Mouse (Mus musculus): ENCODE results near the gene Ostf1. TPM values are rescaled to one million over a fixed set of nuclear protein-coding genes. Genes with fewer than 3 reads are reported as not detected.
A peak's percentile ranks its signal among the peaks of the same experiment; 100 is the strongest.
"Not testable (repeated sequence)": the region's sequence is repeated elsewhere in the genome, so short reads cannot be mapped to it uniquely, and the experiment has no call there.

Ostf1 gene
- polyA plus RNA-seq, 1 experiment from 2014 or later, result 72.9 TPM

DNA sequence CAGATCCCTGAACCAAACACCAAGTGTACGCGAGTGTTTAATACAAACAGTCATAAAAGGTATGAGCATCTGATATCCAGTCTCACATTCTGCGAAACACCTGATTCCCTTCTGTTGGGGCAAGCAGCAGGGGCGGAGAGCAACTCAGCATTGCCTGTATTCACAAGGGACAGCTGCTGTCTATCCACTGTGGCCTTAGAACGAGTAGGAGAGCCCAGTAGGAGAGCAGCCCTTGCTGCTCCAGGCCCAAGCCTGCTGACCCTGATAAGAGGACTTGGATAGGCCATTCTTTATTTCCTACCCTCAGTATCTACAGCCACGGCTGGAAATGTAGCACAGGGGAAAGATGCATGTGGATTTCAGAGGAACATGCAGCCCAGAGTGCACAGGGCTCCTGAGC lies 38.7 kb downstream of the Ostf1 start:
- WGBS, result 66% methylated on average over 6 of the region's 6 CpGs
- H3K9me3 ChIP-seq (ENCODE audit: low read depth, low read length), result no peaks in the 10 kb centered on the region
- DNase-seq, result no peak
- no peak overlapping the region for H3K4me2 ChIP-seq
- H3K27ac ChIP-seq (ENCODE audit: low read depth), result no peak overlapping the region
- 0 out of 2 replicates have a peak, but pooled peaks cover 3% of the 10 kb centered on the region for H3K36me3 ChIP-seq (ENCODE audit: insufficient read depth)
- no peaks in the 10 kb centered on the region for H3K4me1 ChIP-seq (ENCODE audit: insufficient read depth)
- no peak overlapping the region for H3K4me3 ChIP-seq (ENCODE audit: low read depth, low read length)
- no peak overlapping the region for H3K9ac ChIP-seq
- no peaks in the 10 kb centered on the region for H3K27me3 ChIP-seq (ENCODE audit: insufficient read depth, low read length)
- ATAC-seq (ENCODE audit: insufficient read depth), result no peak
- no peak for TF ChIP-seq CTCF (IDR thresholded peaks at IDR 0.05; ENCODE audit: low read depth)

DNA sequence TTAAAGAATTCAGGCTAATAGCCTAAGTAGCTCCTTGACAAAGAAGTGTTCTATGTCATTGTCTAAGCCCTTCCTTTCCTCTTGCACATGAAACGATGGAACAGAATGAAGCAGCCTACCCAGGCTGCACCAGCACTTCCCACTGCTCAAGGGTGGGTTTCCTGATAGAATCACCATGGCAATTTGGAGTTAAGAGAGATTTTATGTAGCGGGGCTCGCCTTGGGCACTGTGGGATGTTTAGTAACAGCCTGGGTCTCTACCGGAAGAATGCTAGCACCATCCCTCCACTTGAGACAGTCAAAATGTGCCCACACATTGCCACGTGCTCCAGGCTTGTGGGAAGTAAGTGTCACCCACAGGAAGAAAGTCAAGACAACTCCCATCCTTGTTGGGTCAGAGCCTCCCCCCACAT lies 40.7 kb downstream of the Ostf1 start:
- H3K9me3 ChIP-seq (ENCODE audit: low read depth, low read length), result no peaks in the 10 kb centered on the region
- DNase-seq (no peak), ATAC-seq (ENCODE audit: insufficient read depth) (no peak)
- H3K4me3 ChIP-seq (ENCODE audit: low read depth, low read length), result no peak overlapping the region
- H3K36me3 ChIP-seq (ENCODE audit: insufficient read depth), result 0 out of 2 replicates have a peak, but pooled peaks cover 3% of the 10 kb centered on the region
- H3K9ac ChIP-seq, result no peak overlapping the region
- TF ChIP-seq CTCF (IDR thresholded peaks at IDR 0.05; ENCODE audit: low read depth), result no peak
- no peak overlapping the region for H3K4me2 ChIP-seq
- H3K4me1 ChIP-seq (ENCODE audit: insufficient read depth), result no peaks in the 10 kb centered on the region
- 47% methylated on average over 5 of the region's 5 CpGs for WGBS
- no peak overlapping the region; the same call in 1 of the 2 replicates for H3K27ac ChIP-seq (ENCODE audit: low read depth)
- no peaks in the 10 kb centered on the region for H3K27me3 ChIP-seq (ENCODE audit: insufficient read depth, low read length)

DNA sequence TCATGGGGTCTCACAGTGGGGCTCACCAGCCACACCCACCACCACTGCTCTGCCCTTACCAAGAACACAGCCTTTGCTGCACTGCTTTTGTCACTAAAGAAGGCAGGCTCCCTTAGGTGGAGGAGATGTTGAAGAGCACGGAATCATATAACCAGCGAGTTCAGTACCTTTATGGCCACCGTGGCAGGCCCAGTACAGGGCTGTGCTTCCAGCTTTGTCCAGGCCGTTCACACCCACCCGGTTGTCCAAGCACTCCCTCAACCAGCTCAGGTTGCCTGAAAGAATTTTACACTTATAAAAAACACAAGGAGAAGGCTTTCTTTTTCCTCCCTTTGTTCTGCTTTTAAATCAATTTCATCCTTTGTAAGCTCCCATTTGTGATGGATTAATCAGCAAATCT lies 41.4 kb downstream of the Ostf1 start:
- 0 out of 2 replicates have a peak, but pooled peaks cover 3% of the 10 kb centered on the region for H3K36me3 ChIP-seq (ENCODE audit: insufficient read depth)
- WGBS, result 63% methylated on average over 5 of the region's 5 CpGs
- H3K4me2 ChIP-seq, result no peak overlapping the region
- TF ChIP-seq CTCF (IDR thresholded peaks at IDR 0.05; ENCODE audit: low read depth), result no peak
- H3K4me3 ChIP-seq (ENCODE audit: low read depth, low read length), result no peak overlapping the region
- H3K27me3 ChIP-seq (ENCODE audit: insufficient read depth, low read length), result no peaks in the 10 kb centered on the region
- H3K9ac ChIP-seq, result no peak overlapping the region
- peak overlapping the region; percentile 30; the same call in 1 of the 2 replicates for H3K27ac ChIP-seq (ENCODE audit: low read depth)
- no peaks in the 10 kb centered on the region for H3K9me3 ChIP-seq (ENCODE audit: low read depth, low read length)
- ATAC-seq (ENCODE audit: insufficient read depth), result no peak
- no peak for DNase-seq
- H3K4me1 ChIP-seq (ENCODE audit: insufficient read depth), result no peaks in the 10 kb centered on the region

DNA sequence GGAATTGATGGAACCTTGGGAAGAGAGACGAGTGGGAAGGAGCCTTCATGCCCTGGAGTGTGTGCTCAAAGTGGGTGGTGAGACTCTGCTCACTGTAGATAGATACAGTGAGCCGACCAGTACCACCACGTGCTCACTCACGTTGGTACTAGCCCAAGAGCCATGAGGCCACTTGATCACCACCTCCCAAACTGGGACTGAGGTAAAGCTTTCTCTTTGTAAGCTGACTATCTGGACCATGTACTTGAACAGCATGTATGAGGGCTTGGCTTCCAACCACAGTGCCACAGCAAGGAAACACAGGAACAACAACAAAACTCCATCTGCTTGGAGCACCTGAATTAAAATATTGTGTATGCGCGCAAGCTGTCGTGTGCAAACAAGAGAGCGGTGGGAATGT lies 42.3 kb downstream of the Ostf1 start:
- TF ChIP-seq CTCF (IDR thresholded peaks at IDR 0.05; ENCODE audit: low read depth), result no peak
- Histone ChIP-seq H3K27ac (ENCODE audit: low read depth) (no peak overlapping the region), H3K27me3 (ENCODE audit: insufficient read depth, low read length) (no peaks in the 10 kb centered on the region), H3K9ac (no peak overlapping the region), H3K9me3 (ENCODE audit: low read depth, low read length) (no peaks in the 10 kb centered on the region), H3K4me1 (ENCODE audit: insufficient read depth) (no peaks in the 10 kb centered on the region), H3K36me3 (ENCODE audit: insufficient read depth) (0 out of 2 replicates have a peak, but pooled peaks cover 3% of the 10 kb centered on the region), H3K4me3 (ENCODE audit: low read depth, low read length) (no peak overlapping the region), H3K4me2 (no peak overlapping the region)
- DNase-seq, result no peak
- WGBS, result 69% methylated on average over 8 of the region's 8 CpGs
- ATAC-seq (ENCODE audit: insufficient read depth), result no peak

DNA sequence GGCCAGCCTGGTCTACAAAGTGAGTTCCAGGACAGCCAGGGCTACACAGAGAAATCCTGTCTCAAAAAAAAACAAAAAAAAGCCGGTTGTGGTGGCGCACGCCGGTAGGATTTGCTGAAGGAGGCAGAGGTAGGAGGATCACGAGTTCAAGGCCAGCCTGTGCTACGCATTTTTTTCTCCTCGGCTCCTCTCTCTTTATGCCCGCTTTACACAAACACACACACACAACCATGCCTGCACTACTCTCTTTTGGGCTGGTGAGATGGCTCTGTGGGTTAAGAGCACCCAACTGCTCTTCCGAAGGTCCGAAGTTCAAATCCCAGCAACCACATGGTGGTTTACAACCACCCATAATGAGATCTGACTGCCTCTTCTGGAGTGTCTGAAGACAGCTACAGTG lies 42.8 kb downstream of the Ostf1 start:
- H3K27me3 ChIP-seq (ENCODE audit: insufficient read depth, low read length); ATAC-seq (ENCODE audit: insufficient read depth); DNase-seq; H3K4me3 ChIP-seq (ENCODE audit: low read depth, low read length); H3K9ac ChIP-seq; H3K36me3 ChIP-seq (ENCODE audit: insufficient read depth); H3K4me2 ChIP-seq; H3K27ac ChIP-seq (ENCODE audit: low read depth); H3K9me3 ChIP-seq (ENCODE audit: low read depth, low read length); H3K4me1 ChIP-seq (ENCODE audit: insufficient read depth): not testable (repeated sequence)
- WGBS, result 93% methylated on average over 10 of the region's 10 CpGs

DNA sequence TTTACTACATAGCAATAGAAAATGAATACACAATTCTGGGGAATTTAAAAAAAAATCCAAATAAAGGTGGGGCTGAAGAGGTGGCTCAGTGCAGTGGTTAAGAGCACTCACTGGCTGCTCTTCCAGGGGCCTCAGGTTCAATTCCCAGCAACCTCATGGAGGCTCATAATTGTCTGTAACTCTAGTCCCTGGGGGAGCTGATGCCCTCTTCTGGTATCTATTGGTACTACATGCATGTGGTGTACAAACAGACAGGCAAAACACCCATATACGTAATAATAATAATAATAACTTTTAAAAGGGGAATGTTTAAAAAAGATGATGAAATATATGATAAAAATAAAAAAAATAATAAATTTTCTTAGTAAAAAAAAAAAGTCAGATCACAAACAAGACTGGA lies 43.4 kb downstream of the Ostf1 start:
- no peaks in the 10 kb centered on the region for H3K4me1 ChIP-seq (ENCODE audit: insufficient read depth)
- no peaks in the 10 kb centered on the region for H3K27me3 ChIP-seq (ENCODE audit: insufficient read depth, low read length)
- no peak overlapping the region for H3K4me3 ChIP-seq (ENCODE audit: low read depth, low read length)
- H3K9ac ChIP-seq, result no peak overlapping the region
- no peak overlapping the region for H3K27ac ChIP-seq (ENCODE audit: low read depth)
- 95% methylated on average over 1 of the region's 1 CpGs for WGBS
- no peak overlapping the region for H3K4me2 ChIP-seq
- TF ChIP-seq CTCF (IDR thresholded peaks at IDR 0.05; ENCODE audit: low read depth), result peak; percentile 41
- no peak for ATAC-seq (ENCODE audit: insufficient read depth)
- no peaks in the 10 kb centered on the region for H3K9me3 ChIP-seq (ENCODE audit: low read depth, low read length)
- DNase-seq, result no peak
- H3K36me3 ChIP-seq (ENCODE audit: insufficient read depth), result 0 out of 2 replicates have a peak, but pooled peaks cover 3% of the 10 kb centered on the region

DNA sequence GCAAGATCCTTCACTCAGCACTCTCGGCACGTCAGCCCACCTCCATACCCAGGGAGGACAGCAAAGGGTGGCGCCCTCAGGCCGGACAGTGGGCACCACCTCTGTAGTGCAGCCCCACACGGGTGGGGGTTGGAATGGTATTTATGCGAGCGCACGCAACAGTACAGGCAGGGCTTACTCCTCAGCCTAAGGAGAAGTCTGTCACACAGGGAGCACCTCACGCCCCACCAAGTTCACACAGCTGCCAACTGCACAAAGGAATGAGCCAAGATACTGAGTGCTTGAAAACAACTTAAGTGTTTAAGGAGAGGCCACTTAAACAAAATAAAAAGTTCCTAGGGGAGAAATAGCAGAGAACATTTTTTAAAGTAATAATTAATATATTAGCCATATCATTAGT lies 44.5 kb downstream of the Ostf1 start:
- Histone ChIP-seq H3K4me3 (ENCODE audit: low read depth, low read length) (no peak overlapping the region), H3K9me3 (ENCODE audit: low read depth, low read length) (no peaks in the 10 kb centered on the region), H3K27ac (ENCODE audit: low read depth) (no peak overlapping the region), H3K36me3 (ENCODE audit: insufficient read depth) (0 out of 2 replicates have a peak, but pooled peaks cover 3% of the 10 kb centered on the region), H3K4me2 (no peak overlapping the region), H3K9ac (no peak overlapping the region), H3K4me1 (ENCODE audit: insufficient read depth) (no peaks in the 10 kb centered on the region), H3K27me3 (ENCODE audit: insufficient read depth, low read length) (no peaks in the 10 kb centered on the region)
- ATAC-seq (ENCODE audit: insufficient read depth), result peak; percentile 42; the same call in 1 of the 2 replicates
- WGBS, result 66% methylated on average over 9 of the region's 9 CpGs
- peak; percentile 32 for DNase-seq
- TF ChIP-seq CTCF (IDR thresholded peaks at IDR 0.05; ENCODE audit: low read depth), result no peak

DNA sequence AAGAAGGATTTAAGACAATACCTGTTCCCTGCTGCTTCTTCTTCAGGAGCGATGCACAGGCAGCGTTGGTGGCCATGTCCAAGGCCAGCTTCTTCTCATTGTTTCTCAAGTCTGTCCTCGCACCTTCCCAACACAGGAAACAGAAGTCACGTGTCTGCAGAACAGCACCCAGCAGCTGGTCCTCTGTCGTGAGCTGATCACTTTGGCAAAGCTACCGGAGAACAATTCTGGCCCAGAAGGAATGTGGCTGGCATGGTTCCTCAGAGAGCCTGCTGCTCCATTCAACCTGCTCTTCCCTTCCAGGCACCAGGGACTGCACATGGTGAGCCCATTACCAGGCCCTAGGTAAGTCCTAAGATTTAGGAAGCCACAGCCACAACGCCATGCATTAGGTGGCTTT lies 47.0 kb downstream of the Ostf1 start:
- Histone ChIP-seq H3K36me3 (ENCODE audit: insufficient read depth) (0 out of 2 replicates have a peak, but pooled peaks cover 3% of the 10 kb centered on the region), H3K4me3 (ENCODE audit: low read depth, low read length) (no peak overlapping the region), H3K9me3 (ENCODE audit: low read depth, low read length) (no peaks in the 10 kb centered on the region), H3K27me3 (ENCODE audit: insufficient read depth, low read length) (no peaks in the 10 kb centered on the region), H3K4me2 (no peak overlapping the region), H3K27ac (ENCODE audit: low read depth) (no peak overlapping the region), H3K4me1 (ENCODE audit: insufficient read depth) (no peaks in the 10 kb centered on the region), H3K9ac (no peak overlapping the region)
- TF ChIP-seq CTCF (IDR thresholded peaks at IDR 0.05; ENCODE audit: low read depth), result no peak
- DNase-seq (no peak), ATAC-seq (ENCODE audit: insufficient read depth) (no peak)
- WGBS, result 91% methylated on average over 7 of the region's 7 CpGs

Data from lung, embryonic 14.5 days (tissue).